ENCODE assay signal across 9 mouse cellular contexts in the genomic region with DNA sequence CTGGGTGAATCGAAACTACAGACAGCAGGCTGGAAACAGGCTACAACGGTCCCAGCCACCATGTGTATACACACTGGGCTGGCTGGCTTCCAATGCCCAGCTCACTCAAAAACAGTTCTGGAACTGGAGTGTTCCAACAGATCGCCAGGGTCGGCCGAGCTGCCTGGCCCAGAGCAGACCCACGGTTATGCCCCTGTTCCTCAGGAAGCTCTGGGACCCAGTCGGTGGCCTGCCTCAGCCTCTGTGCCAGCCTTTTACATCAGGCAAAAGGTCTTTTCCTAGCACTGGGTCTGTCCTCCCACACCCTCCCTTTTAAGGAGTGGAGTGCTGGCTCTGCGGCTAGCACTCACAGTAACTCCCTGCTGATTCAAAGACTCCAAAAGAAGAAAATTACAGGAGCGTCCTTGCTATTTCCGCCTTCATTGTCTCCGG. TPM values are rescaled to one million over a fixed set of nuclear protein-coding genes. Genes with fewer than 3 reads are reported as not detected.
A peak's percentile ranks its signal among the peaks of the same experiment; 100 is the strongest.
DNase-seq lines count a peak whose midpoint lies in the region; ATAC-seq and TF ChIP-seq lines count a peak whose summit lies in the region.
"Had no signal": no experiment of that assay in that cellular context is flagged by ENCODE, and none has a peak within 500 bp of the region (broad histone marks: within the 10 kb centered on the region; RNA-seq: fewer than 3 reads in every experiment).

No protein-coding gene starts in this region.

- no peaks in the 10 kb centered on the region for H3K36me3 ChIP-seq in liver, adult 2 months (ENCODE audit: control insufficient read depth, insufficient read depth, low read length)
- H3K36me3 ChIP-seq in liver, embryonic 11.5 days (ENCODE audit: control insufficient read depth, insufficient read depth, low read length): no peaks in the 10 kb centered on the region
- H3K36me3 ChIP-seq in heart, embryonic 14.5 days (ENCODE audit: control insufficient read depth, insufficient read depth, low read length): peaks cover 11% of the 10 kb centered on the region
- peaks cover 15% of the 10 kb centered on the region; the same call in 1 of the 2 replicates for H3K36me3 ChIP-seq in lung, embryonic 14.5 days (ENCODE audit: insufficient read depth)

- no peak for TF ChIP-seq POLR2A in liver, adult 2 months (IDR thresholded peaks at IDR 0.05; ENCODE audit: extremely low read depth, insufficient read depth, low read length)
- peak; percentile 33; the same call in 1 of the 2 replicates for TF ChIP-seq POLR2A in embryonic fibroblast, embryonic 13.5 days (IDR thresholded peaks at IDR 0.05; ENCODE audit: low read depth, low read length)

- no peaks in the 10 kb centered on the region; the same call in 1 of the 2 replicates for H3K4me1 ChIP-seq in liver, adult 2 months (ENCODE audit: control insufficient read depth, insufficient read depth, low read length)
- peaks cover 10% of the 10 kb centered on the region for H3K4me1 ChIP-seq in liver, embryonic 11.5 days (replicated peaks; ENCODE audit: control insufficient read depth, insufficient read depth, low read length)
- H3K4me1 ChIP-seq in embryonic fibroblast, embryonic 13.5 days (ENCODE audit: control insufficient read depth, insufficient read depth, low read length): peaks cover 19% of the 10 kb centered on the region
- peaks cover 23 to 50% of the 10 kb centered on the region in 2 experiments for H3K4me1 ChIP-seq in heart, embryonic 14.5 days (ENCODE audit: control insufficient read depth in 2 of 2, insufficient read depth in 2 of 2, low read length in 2 of 2)
- H3K4me1 ChIP-seq in lung, embryonic 14.5 days (ENCODE audit: insufficient read depth): peaks cover 16% of the 10 kb centered on the region

- H3K9me3 ChIP-seq in liver, embryonic 11.5 days (ENCODE audit: control insufficient read depth, low read length): no peaks in the 10 kb centered on the region
- H3K9me3 ChIP-seq in heart, embryonic 14.5 days (ENCODE audit: control insufficient read depth, low read length): no peaks in the 10 kb centered on the region
- no peaks in the 10 kb centered on the region for H3K9me3 ChIP-seq in lung, embryonic 14.5 days (ENCODE audit: low read depth, low read length)
- H3K9me3 ChIP-seq: liver, embryonic 13.5 days had no signal

- peak overlapping the region; percentile 60; the same call in 1 of the 2 replicates for H3K27ac ChIP-seq in liver, adult 2 months (replicated peaks; ENCODE audit: insufficient read depth, low read depth, low read length)
- H3K27ac ChIP-seq in liver, embryonic 11.5 days (ENCODE audit: low read depth, low read length): no peak overlapping the region
- H3K27ac ChIP-seq in embryonic fibroblast, embryonic 13.5 days (ENCODE audit: insufficient read depth, low read length): peak overlapping the region; percentile 49
- peak overlapping the region; percentile 91 to 94 for H3K27ac ChIP-seq in heart, embryonic 14.5 days (replicated peaks in 1 of 2; ENCODE audit: control insufficient read depth in 1 of 2, insufficient read depth in 1 of 2, low read depth in 2 of 2, low read length in 2 of 2)
- peak overlapping the region; percentile 78 for H3K27ac ChIP-seq in lung, embryonic 14.5 days (ENCODE audit: low read depth)
- H3K27ac ChIP-seq: liver, embryonic 13.5 days had no signal

- H3K79me2 ChIP-seq in liver, adult 2 months (ENCODE audit: control insufficient read depth, insufficient read depth, low read length): no peaks in the 10 kb centered on the region; the same call in 1 of the 2 replicates

- no peaks in the 10 kb centered on the region for H3K27me3 ChIP-seq in liver, adult 2 months (ENCODE audit: control insufficient read depth, insufficient read depth, low read length)
- no peaks in the 10 kb centered on the region for H3K27me3 ChIP-seq in liver, embryonic 11.5 days (replicated peaks; ENCODE audit: control insufficient read depth, insufficient read depth, low read length)
- no peaks in the 10 kb centered on the region for H3K27me3 ChIP-seq in heart, embryonic 14.5 days (ENCODE audit: control insufficient read depth, insufficient read depth, low read length)
- H3K27me3 ChIP-seq in lung, embryonic 14.5 days (ENCODE audit: insufficient read depth, low read length): no peaks in the 10 kb centered on the region
- H3K27me3 ChIP-seq: liver, embryonic 13.5 days had no signal

- 49% methylated on average over 11 of the region's 11 CpGs for WGBS in liver, adult 2 months
- whole genome bisulfite sequencing in liver, embryonic 11.5 days: 76% methylated on average over 11 of the region's 11 CpGs
- WGBS in heart, embryonic 14.5 days: 12% methylated on average over 11 of the region's 11 CpGs
- 29% methylated on average over 11 of the region's 11 CpGs for WGBS in lung, embryonic 14.5 days

- TF ChIP-seq CTCF in liver, adult 2 months (IDR thresholded peaks at IDR 0.05; ENCODE audit: low read depth, low read length): no peak
- TF ChIP-seq CTCF in embryonic fibroblast, embryonic 13.5 days (IDR thresholded peaks at IDR 0.05; ENCODE audit: borderline replicate concordance, insufficient read depth, low read length): no peak
- no peak for TF ChIP-seq CTCF in lung, embryonic 14.5 days (IDR thresholded peaks at IDR 0.05; ENCODE audit: low read depth)

- H3K4me3 ChIP-seq in liver, adult 2 months (ENCODE audit: insufficient read depth, low read depth, low read length): peak overlapping the region; percentile 20; the same call in 1 of the 2 replicates
- no peak overlapping the region for H3K4me3 ChIP-seq in liver, embryonic 11.5 days (ENCODE audit: low read depth, low read length)
- H3K4me3 ChIP-seq in embryonic fibroblast, embryonic 13.5 days (ENCODE audit: insufficient read depth, low read length): no peak overlapping the region
- peak overlapping the region; percentile 3 to 24; a peak in 2 of 4 replicates for H3K4me3 ChIP-seq in heart, embryonic 14.5 days (ENCODE audit: control insufficient read depth in 1 of 2, insufficient read depth in 1 of 2, low read depth in 1 of 2, low read length in 2 of 2)
- H3K4me3 ChIP-seq in lung, embryonic 14.5 days (ENCODE audit: low read depth, low read length): no peak overlapping the region
- H3K4me3 ChIP-seq: liver, embryonic 13.5 days had no signal

- H3K4me2 ChIP-seq in liver, embryonic 11.5 days: no peak overlapping the region
- peak overlapping the region; percentile 61 for H3K4me2 ChIP-seq in heart, embryonic 14.5 days (ENCODE audit: low read length)
- H3K4me2 ChIP-seq in lung, embryonic 14.5 days: peak overlapping the region; percentile 40
- H3K4me2 ChIP-seq: liver, embryonic 13.5 days had no signal

- H3K9ac ChIP-seq in liver, adult 2 months (ENCODE audit: low read depth, low read length): 0 out of 2 replicates have a peak overlapping the region, but pooled peaks have one; percentile 14
- no peak overlapping the region for H3K9ac ChIP-seq in liver, embryonic 11.5 days (ENCODE audit: low read depth, low read length)
- peak overlapping the region; percentile 65 for H3K9ac ChIP-seq in heart, embryonic 14.5 days (ENCODE audit: low read length)
- H3K9ac ChIP-seq in lung, embryonic 14.5 days: no peak overlapping the region
- H3K9ac ChIP-seq: liver, embryonic 13.5 days had no signal

- no peak for ATAC-seq in liver, embryonic 11.5 days (replicated peaks; ENCODE audit: low FRiP score)
- peak; percentile 48 for ATAC-seq in heart, embryonic 14.5 days (ENCODE audit: insufficient number of reproducible peaks, insufficient read depth, low FRiP score, low read depth)
- ATAC-seq in lung, embryonic 14.5 days (ENCODE audit: insufficient read depth): peak; percentile 84
- no peak for ATAC-seq in activated CD4-positive, CD25-positive, alpha-beta regulatory T cell, adult 4 months

- no peak for DNase-seq in liver, adult 2 months (ENCODE audit: extremely low read depth, low read depth, low spot score)
- no peak for DNase-seq in liver, embryonic 11.5 days (ENCODE audit: low spot score)
- peak; percentile 80 to 87 for DNase-seq in kidney, postnatal 36 days
- DNase-seq in lung, embryonic 14.5 days: peak; percentile 93
- DNase-seq in right cerebral cortex, postnatal 25 days: peak; percentile 56
- DNase-seq: liver, embryonic 13.5 days had no signal

RNA-seq across cellular contexts. Expression of a gene that starts 34.3 kb away (rescaled TPM):
- total RNA-seq in liver, adult 2 months (2014; rRNA removed): 35.2 and 53.6 TPM in 2 replicates
- polyA plus RNA-seq in liver, adult 2 months (2012; rRNA removed): 16.6 and 16.7 TPM in 2 replicates
- polyA plus RNA-seq in liver, embryonic 11.5 days (2014; fragmentation: Nextera tagmentation; extraction: Ambion mirVana): 30.0 and 32.6 TPM in 2 replicates
- polyA plus RNA-seq in embryonic fibroblast, embryonic 13.5 days (2011; ENCODE audit: insufficient read length, low read depth, missing spikeins): 50.0 and 59.9 TPM in 2 replicates
- polyA plus RNA-seq in heart, embryonic 14.5 days (2014; fragmentation: Nextera tagmentation; extraction: Ambion mirVana): 20.5 and 22.4 TPM in 2 replicates
- polyA plus RNA-seq in lung, embryonic 14.5 days (2014; fragmentation: Nextera tagmentation; extraction: Ambion mirVana): 174 and 179 TPM in 2 replicates
- polyA plus RNA-seq in activated CD4-positive, CD25-positive, alpha-beta regulatory T cell, adult 4 months (2017; shearing (Covaris generic)): not detected

RNA-seq across cellular contexts. Expression of a gene that starts 35.3 kb away (rescaled TPM):
- 3.8 and 5.4 TPM in 2 replicates for total RNA-seq in liver, adult 2 months (2014; rRNA removed)
- 2.2 and 2.5 TPM in 2 replicates for polyA plus RNA-seq in liver, adult 2 months (2012; rRNA removed)
- polyA plus RNA-seq in liver, embryonic 11.5 days (2014; fragmentation: Nextera tagmentation; extraction: Ambion mirVana): 42.7 and 47.9 TPM in 2 replicates
- polyA plus RNA-seq in embryonic fibroblast, embryonic 13.5 days (2011; ENCODE audit: insufficient read length, low read depth, missing spikeins): 56.4 and 59.9 TPM in 2 replicates
- polyA plus RNA-seq in heart, embryonic 14.5 days (2014; fragmentation: Nextera tagmentation; extraction: Ambion mirVana): 52.1 and 54.3 TPM in 2 replicates
- 124 and 128 TPM in 2 replicates for polyA plus RNA-seq in lung, embryonic 14.5 days (2014; fragmentation: Nextera tagmentation; extraction: Ambion mirVana)
- 1 to 10 TPM; 1.6 to 4.4 TPM for polyA plus RNA-seq in activated CD4-positive, CD25-positive, alpha-beta regulatory T cell, adult 4 months (2017; shearing (Covaris generic))

Comparison
In these comparisons a context has a peak if more than half of its experiments do, and no peak if none do; other contexts are left out.
1. H3K4me3 ChIP-seq: peak in liver, adult 2 months (single experiment) and heart, embryonic 14.5 days (2 of 2); none in liver, embryonic 11.5 days (single experiment), embryonic fibroblast, embryonic 13.5 days (single experiment) and lung, embryonic 14.5 days (single experiment).
2. H3K9ac ChIP-seq: peak in liver, adult 2 months (single experiment) and heart, embryonic 14.5 days (single experiment); none in liver, embryonic 11.5 days (single experiment) and lung, embryonic 14.5 days (single experiment).
3. DNase-seq: peak in kidney, postnatal 36 days (2 of 2), lung, embryonic 14.5 days (single experiment) and right cerebral cortex, postnatal 25 days (single experiment); none in liver, adult 2 months (single experiment) and liver, embryonic 11.5 days (single experiment).
4. ATAC-seq: peak in heart, embryonic 14.5 days (single experiment) and lung, embryonic 14.5 days (single experiment); none in liver, embryonic 11.5 days (single experiment) and activated CD4-positive, CD25-positive, alpha-beta regulatory T cell, adult 4 months (single experiment).
5. RNA of a gene that starts 34.3 kb away (polyA plus RNA-seq): 174 to 179 TPM in lung, embryonic 14.5 days, 50.0 to 59.9 TPM in embryonic fibroblast, embryonic 13.5 days, 30.0 to 32.6 TPM in liver, embryonic 11.5 days, 20.5 to 22.4 TPM in heart, embryonic 14.5 days and 16.6 to 16.7 TPM in liver, adult 2 months; not detected in activated CD4-positive, CD25-positive, alpha-beta regulatory T cell, adult 4 months; every median in the first group is over 10 times any median in the second.